Mouse (Mus musculus) cerebral cortex, adult 2 months (tissue): ENCODE data around the gene Tex2.

ENCODE experiments used
- WGBS: fragments of 180-500 bp; shearing (Covaris S2); methylation state at CpG from one replicate; pipeline ENCODE4 v1.1.7; 2018; 5-methylcytosine and 5-hydroxymethylcytosine counted together

The Tex2 gene

DNA sequence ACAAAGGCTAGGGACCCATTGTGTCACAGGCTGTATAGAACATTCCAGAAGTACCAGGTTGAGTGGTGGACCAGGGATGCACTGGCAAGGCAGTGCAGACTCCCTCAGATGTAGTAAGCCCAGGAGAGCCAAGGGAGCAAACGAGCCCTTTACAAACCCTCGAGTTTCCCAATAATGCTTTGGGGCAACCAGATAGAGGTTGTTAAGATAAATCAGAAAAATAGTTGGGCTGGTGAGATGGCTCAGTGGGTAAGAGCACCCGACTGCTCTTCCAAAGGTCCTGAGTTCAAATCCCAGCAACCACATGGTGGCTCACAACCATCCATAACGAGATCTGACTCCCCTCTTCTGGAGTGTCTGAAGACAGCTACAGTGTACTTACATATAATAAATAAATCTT lies 5.5 kb upstream of the Tex2 start:
- WGBS, result 94% methylated on average over 4 of the region's 4 CpGs

DNA sequence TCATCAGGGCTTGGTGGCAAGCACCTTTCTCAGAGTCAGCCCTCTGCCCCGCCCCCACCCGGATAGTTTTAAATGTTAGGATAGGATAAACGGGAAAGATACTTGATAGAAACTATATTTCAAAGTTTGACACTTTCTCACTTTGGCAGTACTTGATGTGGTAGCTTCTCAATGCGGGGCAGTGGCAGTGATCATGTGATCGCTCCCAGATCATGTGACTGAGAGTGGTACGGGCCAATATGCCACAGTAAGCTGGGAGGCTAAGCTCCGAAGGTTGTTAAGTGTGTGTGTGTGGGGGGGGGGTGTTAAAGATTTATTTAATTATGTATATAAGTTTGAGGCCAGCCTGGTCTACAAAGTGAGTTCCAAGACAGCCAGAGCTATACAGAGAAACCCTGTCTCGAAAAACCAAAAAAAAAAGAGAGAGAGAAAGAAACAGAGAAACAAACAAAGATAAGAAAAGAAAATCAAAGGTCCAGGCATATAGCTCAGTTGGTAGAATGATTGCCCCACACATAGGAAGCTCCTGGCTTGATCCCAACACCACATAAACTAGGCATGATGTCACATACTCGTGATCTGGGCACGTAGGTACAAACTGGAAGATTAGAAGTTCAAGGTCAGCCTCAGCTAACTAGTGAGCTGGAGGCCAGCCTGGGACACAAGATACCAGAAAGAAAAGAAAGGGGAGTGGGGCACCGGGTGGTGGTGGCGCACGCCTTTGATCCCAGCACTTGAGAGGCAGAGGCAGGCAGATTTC lies 4.8 kb upstream of the Tex2 start:
- WGBS, result 79% methylated on average over 13 of the region's 13 CpGs

DNA sequence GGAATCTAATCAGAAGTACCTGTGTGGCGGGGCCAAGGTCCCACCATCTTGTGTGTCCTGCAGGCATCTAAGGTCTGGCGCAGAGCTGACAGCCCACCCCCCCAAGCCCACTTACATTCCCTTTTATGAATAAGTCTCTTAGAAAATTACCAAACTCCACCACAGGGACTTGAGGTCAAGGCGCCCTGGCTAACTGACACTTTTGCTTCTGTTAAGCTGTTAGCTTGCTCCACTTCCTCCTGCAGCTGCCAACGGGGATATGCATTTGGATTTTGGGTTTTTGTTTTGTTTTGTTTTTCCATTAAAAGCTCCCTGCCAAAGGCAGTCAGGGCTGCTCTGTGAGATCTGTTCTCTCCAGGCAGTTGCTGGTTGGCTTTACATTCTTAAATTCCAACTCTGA lies 2.3 kb upstream of the Tex2 start:
- WGBS, result 81% methylated on average over 4 of the region's 4 CpGs

DNA sequence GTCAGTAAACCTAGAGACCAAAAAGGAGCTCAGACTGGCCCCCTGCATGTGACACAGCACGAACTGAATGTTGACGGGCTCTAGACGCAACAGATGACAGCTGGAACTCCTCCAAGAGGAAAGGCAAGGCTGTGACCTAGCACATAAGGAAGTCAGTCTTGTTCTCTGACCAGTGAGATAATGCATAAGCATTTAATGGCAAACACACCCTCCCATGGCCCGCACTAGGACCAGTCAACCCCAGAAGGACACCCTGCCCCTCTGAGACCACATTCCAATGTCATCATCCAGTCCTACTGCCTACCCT lies 1.1 kb upstream of the Tex2 start:
- 63% methylated on average over 4 of the region's 4 CpGs for WGBS

GRCm38 (mm10) chr11:106613638-106614338 lies 565 bp upstream of the Tex2 start:
- WGBS, result 56% methylated on average over 15 of the region's 15 CpGs

- under 1% methylated on average over 60 of the region's 67 CpGs for WGBS
Observed at GRCm38 (mm10) chr11:106612209-106612960, 838 bp downstream of the Tex2 start.

- 94% methylated on average over 8 of the region's 8 CpGs for WGBS
Observed at GRCm38 (mm10) chr11:106609731-106610130, 3.5 kb downstream of the Tex2 start.

GRCm38 (mm10) chr11:106607316-106607715 lies 5.9 kb downstream of the Tex2 start:
- 75% methylated on average over 6 of the region's 6 CpGs for WGBS

GRCm38 (mm10) chr11:106606042-106606441 lies 7.2 kb downstream of the Tex2 start:
- WGBS, result 64% methylated on average over 5 of the region's 5 CpGs

GRCm38 (mm10) chr11:106603230-106603629 lies 10.0 kb downstream of the Tex2 start:
- WGBS, result 94% methylated on average over 11 of the region's 11 CpGs

DNA sequence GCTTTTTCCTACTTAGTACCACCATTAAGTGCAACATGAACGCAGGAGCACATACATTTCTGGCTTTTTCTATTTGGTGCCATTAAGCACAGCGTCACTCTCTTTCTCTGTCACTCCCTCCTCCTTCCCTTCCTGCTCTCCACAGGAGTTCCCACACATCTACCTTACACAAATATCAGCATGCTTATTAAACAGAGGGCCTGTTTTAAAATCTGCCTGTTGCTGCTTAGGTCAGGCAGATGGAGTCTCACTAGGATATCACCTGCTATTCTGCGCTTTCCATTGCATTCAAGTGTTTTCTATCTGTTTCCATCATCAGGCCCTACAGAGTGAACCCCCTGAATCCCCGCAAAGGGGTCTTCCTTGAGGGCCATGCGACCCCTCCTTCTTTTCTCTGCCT lies 13.1 kb downstream of the Tex2 start:
- WGBS, result 80% methylated on average over 5 of the region's 5 CpGs

- 85% methylated on average over 7 of the region's 7 CpGs for WGBS
Observed at GRCm38 (mm10) chr11:106599345-106599744, 13.9 kb downstream of the Tex2 start.

DNA sequence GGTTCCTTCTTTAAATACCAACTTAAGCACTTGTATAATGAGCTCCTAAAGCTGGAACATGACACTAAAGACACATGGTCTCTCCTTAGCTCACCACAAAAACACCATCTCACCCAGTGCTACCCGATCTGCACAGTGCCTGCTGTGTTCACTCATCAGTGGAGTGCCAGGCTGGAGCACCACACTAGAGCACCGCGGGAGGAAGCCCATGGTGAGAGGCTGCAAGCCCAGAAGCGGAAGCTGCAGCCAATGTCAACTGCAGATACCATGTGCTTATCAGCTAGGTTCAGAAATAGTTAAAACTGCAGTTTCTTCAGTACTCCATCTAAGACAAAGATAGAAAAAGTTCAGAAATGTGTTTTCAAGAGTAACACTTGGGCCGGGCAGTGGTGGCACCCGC lies 14.9 kb downstream of the Tex2 start:
- WGBS, result 51% methylated on average over 6 of the region's 6 CpGs

- 76% methylated on average over 10 of the region's 10 CpGs for WGBS
Observed at GRCm38 (mm10) chr11:106597737-106598330, 15.4 kb downstream of the Tex2 start.

DNA sequence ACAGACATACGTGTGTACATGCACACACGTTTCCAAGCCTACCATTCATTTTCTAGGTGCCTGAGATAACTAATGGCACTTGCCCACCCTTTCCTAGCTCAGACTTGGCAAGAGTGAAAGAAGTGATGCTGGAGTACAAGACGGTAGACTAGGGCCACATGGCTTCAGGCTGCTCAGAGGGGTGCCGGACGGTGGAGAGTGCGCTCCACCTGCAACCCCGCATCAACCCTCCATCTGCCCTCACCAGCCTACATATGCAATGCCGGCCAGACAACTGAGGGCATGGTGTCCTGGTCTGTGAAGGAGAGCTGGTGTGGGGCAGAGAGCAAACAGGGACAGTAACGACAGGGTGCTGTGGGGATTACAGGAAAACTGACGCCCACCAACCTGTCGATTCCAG lies 22.0 kb downstream of the Tex2 start:
- WGBS, result 93% methylated on average over 11 of the region's 11 CpGs

- 84% methylated on average over 5 of the region's 5 CpGs for WGBS
Observed at GRCm38 (mm10) chr11:106590143-106590542, 23.1 kb downstream of the Tex2 start.

DNA sequence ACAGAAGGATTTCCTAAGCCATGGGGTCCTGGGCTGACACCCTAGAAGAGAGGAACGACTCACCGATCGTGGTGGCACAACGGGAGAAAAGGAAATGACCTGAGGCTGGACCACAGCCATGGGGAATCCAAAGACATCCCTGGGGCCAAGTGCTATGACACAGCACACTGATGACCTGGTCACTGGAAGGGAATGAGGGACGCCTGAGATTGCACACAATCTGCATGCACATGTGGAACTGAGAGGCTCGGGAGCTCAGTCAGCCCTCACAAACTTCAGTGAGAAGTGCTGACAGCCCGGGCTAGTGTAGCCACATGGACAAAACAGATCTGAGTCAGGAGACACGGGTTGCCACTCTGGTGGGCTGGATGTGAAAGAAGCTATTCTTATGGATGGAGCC lies 24.4 kb downstream of the Tex2 start:
- WGBS, result 59% methylated on average over 8 of the region's 8 CpGs

DNA sequence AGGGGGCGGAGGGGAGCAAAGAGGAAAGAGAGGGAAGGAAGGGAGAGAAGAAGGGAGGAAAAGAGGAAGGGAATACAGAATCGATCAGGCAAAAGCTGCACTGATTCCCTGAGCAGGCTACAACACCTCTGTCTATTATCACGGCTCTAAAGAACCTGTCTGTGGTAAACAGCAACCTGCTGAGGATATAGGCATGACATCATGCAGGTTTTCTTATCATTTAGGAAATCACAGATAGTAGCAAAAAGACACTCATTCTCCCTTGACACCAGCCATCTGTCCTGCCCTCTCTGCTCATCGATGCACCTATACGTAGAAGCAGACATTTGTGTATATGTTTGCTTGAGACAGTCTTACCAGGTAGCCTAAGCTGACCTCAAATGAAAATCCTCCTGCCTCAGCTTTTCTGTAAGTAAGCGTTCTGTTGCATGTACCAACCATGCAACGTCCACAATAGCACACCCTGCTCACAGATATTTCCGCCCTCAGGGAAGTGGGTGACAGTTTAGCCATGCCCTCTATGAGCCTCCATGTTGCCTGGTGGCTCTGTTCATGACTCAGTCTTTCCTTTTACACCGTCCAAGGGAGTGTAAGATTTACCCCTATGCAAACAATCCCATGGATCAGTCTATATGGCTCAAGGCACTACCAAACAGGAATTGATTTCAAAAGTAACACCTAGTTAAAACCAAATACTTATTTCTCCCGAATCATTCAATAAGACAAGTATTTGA lies 25.3 kb downstream of the Tex2 start:
- 85% methylated on average over 10 of the region's 10 CpGs for WGBS

- WGBS, result 100% methylated on average over 1 of the region's 1 CpGs
Observed at GRCm38 (mm10) chr11:106583801-106584200, 29.4 kb downstream of the Tex2 start.

DNA sequence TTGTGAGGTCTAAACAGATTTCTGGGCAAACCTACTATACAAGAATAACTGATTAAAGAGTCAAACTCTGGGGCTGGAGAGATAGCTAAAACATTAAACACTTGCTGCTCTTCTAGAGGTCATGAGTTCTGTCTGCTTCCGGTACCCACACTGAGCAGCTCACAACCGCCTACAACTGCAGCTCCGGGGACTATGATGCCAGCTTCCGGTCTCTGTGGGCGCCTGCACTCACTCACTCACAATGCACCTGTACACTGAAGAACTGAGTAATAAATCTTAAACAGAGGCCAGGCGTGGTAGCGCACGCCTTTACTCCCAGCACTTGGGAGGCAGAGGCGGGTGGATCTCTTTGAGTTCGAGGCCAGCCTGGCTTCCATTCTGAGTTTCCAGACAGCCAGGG lies 31.9 kb downstream of the Tex2 start:
- WGBS, result 84% methylated on average over 10 of the region's 10 CpGs

DNA sequence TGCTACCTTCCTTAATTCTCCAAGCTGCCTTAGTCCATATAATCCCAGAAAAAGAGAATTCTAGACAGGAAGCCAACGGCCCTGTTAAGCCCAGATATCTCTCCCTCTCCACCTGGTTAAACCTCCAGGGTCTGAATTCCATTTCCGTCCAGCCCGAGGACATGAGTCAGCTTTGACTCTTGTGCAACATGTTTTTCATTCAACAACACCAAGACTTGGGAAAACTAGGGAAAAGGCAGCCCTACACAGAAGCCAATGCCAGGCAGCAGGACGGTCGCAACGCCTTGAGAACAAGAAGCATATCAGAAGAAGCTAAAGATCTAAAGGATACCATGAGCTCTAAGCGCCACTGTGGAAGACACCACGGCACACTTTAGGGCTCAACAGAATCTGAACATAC lies 32.8 kb downstream of the Tex2 start:
- 93% methylated on average over 8 of the region's 8 CpGs for WGBS

DNA sequence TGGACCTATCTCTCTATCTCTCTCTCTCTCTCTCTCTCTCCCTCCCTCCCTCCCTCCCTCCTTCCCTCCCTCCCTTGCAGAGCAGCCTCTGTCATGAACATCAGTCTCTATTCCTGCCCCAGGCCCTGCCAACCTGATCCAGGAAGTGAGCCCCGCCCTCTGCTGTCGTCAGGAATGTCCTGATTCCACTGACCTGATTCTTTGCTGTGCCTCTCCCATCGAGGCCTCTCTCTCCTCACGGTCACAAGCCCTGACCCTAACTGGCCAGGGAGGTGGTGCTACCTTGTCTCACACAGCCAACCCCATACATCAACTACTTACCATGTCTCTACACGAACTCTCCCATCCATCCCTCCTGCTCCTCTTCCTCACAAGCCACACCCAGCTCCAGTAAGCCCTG lies 33.3 kb downstream of the Tex2 start:
- WGBS, result 73% methylated on average over 5 of the region's 5 CpGs
